Mouse (Mus musculus) forebrain, embryonic 13.5 days (tissue): ENCODE measurements around the gene Rnf114. TPM values are rescaled to one million over a fixed set of nuclear protein-coding genes. Genes with fewer than 3 reads are reported as not detected.

Experiments used
- ATAC-seq: fragments of 200-750 bp; cut with Nextera tagmentation; 2 replicates; pipeline ENCODE4 v1.8.0; 2017
- H3K27ac ChIP-seq: fragments of 300-500 bp; sonication (generic); 2 replicates; pipeline ENCODE4 v1.5.1; 2015; ENCODE audit warnings: inconsistent platforms, mild to moderate bottlenecking, moderate library complexity
- H3K27me3 ChIP-seq: fragments of 300-500 bp; sonication (generic); 2 replicates; pipeline ENCODE4 v1.6.1; 2015; ENCODE audit warnings: mild to moderate bottlenecking, inconsistent platforms
- H3K36me3 ChIP-seq: fragments of 300-500 bp; sonication (generic); 2 replicates; pipeline ENCODE4 v1.6.1; 2015; ENCODE audit warnings: mild to moderate bottlenecking, inconsistent platforms; ENCODE audit not compliant: poor library complexity, severe bottlenecking
- H3K4me1 ChIP-seq: fragments of 300-500 bp; sonication (generic); 2 replicates; pipeline ENCODE4 v1.6.1; 2015; ENCODE audit warnings: inconsistent platforms
- H3K4me2 ChIP-seq: fragments of 300-500 bp; sonication (generic); 2 replicates; pipeline ENCODE4 v1.6.1; 2015; ENCODE audit warnings: inconsistent platforms, mild to moderate bottlenecking, moderate library complexity
- H3K4me3 ChIP-seq: fragments of 300-500 bp; sonication (generic); 2 replicates; pipeline ENCODE4 v1.5.1; 2015; ENCODE audit warnings: mild to moderate bottlenecking, inconsistent platforms
- H3K9ac ChIP-seq: fragments of 300-500 bp; sonication (generic); 2 replicates; pipeline ENCODE4 v1.6.1; 2015; ENCODE audit warnings: mild to moderate bottlenecking, inconsistent platforms
- H3K9me3 ChIP-seq: fragments of 300-500 bp; sonication (generic); replicated peaks from 2 replicates; pipeline ENCODE4 v1.6.1; 2016; ENCODE audit warnings: inconsistent platforms
- WGBS: fragments of 180-500 bp; shearing (Covaris S2); methylation state at CpG from one replicate; pipeline ENCODE4 v1.1.7; 2015; 5-methylcytosine and 5-hydroxymethylcytosine counted together
- polyA plus RNA-seq: library from polyadenylated mRNA; unstranded; fragments of >200 nt; fragmentation: Nextera tagmentation; extraction: Ambion mirVana; gene quantifications from 2 replicates; pipeline ENCODE4 v1.2.1, GENCODE M21; 2015

The Rnf114 gene
- 134 and 147 TPM in 2 replicates for polyA plus RNA-seq

DNA sequence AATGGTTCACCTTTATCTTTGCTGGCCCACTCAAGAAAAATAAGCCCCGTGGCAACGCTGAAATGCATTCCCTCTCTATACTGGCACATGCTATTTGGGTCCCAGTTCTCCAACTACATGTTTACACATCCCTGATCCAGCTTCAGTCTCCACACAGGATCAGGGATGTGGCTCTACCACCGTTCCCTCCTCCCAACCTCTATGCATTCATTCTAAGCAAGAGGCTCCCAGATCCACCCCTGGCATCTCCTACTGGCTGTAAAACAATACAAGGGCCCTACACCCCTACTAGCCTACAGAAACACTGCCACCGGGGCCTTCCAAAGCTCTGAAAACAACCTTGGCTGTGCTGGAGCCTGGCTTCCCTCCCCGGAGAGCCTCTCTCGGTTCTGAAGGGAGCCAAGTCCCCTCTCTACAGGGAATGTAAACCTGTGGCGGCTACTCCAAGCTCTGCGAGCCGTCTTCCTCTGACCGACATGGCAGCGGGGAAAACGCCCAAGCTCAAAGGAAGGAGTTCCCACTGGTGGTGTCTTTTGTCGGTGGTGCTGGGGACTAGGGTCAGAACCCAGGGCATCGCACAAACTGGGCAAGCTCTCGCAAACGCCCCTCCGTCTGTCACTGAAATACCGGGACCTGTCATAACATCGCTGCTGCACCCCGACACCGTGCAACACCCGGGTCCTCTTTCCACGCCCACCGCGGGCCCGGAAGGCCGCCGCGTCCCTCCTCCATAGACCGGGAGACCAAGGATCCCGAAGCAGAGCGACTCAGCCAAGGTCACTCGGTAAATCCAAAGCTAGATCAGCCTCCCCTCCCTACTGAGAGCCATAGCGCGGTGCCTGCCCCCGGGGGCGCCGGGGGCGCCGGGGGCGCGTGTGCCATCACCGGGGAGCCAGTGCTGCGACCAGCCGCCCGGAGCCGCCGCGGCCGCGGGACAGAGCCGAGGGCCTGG, at the start of gene Rnf114:
Rnf114 (plus strand) TSS at position 889 of the 952 bp plus-strand sequence.
- peaks cover 8% of the 10 kb centered on the region; the same call in 1 of the 2 replicates for H3K36me3 ChIP-seq
- 4% methylated on average over 52 of the region's 52 CpGs for WGBS
- ATAC-seq, result peak; percentile 46

GRCm38 (mm10) chr2:167443411-167444193, 48.8 kb upstream of the Rnf114 start:
- Histone ChIP-seq H3K9ac (no peak overlapping the region), H3K4me2 (no peak overlapping the region), H3K9me3 (no peaks in the 10 kb centered on the region), H3K4me1 (no peaks in the 10 kb centered on the region), H3K4me3 (no peak overlapping the region), H3K27me3 (no peaks in the 10 kb centered on the region), H3K27ac (no peak overlapping the region), H3K36me3 (peaks cover 86% of the 10 kb centered on the region)
- ATAC-seq, result no peak
- 95% methylated on average over 4 of the region's 4 CpGs for WGBS

More for the DNA sequence above, at the start of gene Rnf114:
- Histone ChIP-seq H3K27me3 (no peaks in the 10 kb centered on the region), H3K4me2 (peak within 1 kb of the TSS; percentile 99), H3K4me3 (peak within 1 kb of the TSS; percentile 99), H3K27ac (peak within 1 kb of the TSS; percentile 98), H3K9ac (peak within 1 kb of the TSS; percentile 97), H3K9me3 (no peaks in the 10 kb centered on the region), H3K4me1 (peaks cover 25% of the 10 kb centered on the region)

- ATAC-seq, result no peak
- peaks cover 80% of the 10 kb centered on the region for H3K36me3 ChIP-seq
- H3K9ac ChIP-seq, result peak overlapping the region; percentile 22; the same call in 1 of the 2 replicates
- no peak overlapping the region for H3K4me2 ChIP-seq
- 89% methylated on average over 20 of the region's 20 CpGs for WGBS
- H3K4me3 ChIP-seq, result no peak overlapping the region
- H3K4me1 ChIP-seq, result no peaks in the 10 kb centered on the region
- H3K27me3 ChIP-seq, result no peaks in the 10 kb centered on the region
- H3K9me3 ChIP-seq, result no peaks in the 10 kb centered on the region
- H3K27ac ChIP-seq, result no peak overlapping the region
Measured at GRCm38 (mm10) chr2:167445911-167446780, 46.3 kb upstream of the Rnf114 start.

GRCm38 (mm10) chr2:167447207-167447606, 45.2 kb upstream of the Rnf114 start:
- H3K36me3 ChIP-seq, result peaks cover 79% of the 10 kb centered on the region
- H3K27me3 ChIP-seq, result no peaks in the 10 kb centered on the region
- no peaks in the 10 kb centered on the region for H3K4me1 ChIP-seq
- 93% methylated on average over 7 of the region's 7 CpGs for WGBS
- H3K27ac ChIP-seq, result no peak overlapping the region
- ATAC-seq, result no peak
- no peak overlapping the region for H3K4me2 ChIP-seq
- no peak overlapping the region for H3K9ac ChIP-seq
- H3K9me3 ChIP-seq, result no peaks in the 10 kb centered on the region
- H3K4me3 ChIP-seq, result no peak overlapping the region

- peaks cover 77% of the 10 kb centered on the region for H3K36me3 ChIP-seq
- H3K4me1 ChIP-seq, result no peaks in the 10 kb centered on the region
- no peak overlapping the region for H3K4me2 ChIP-seq
- H3K27ac ChIP-seq, result no peak overlapping the region
- no peaks in the 10 kb centered on the region for H3K9me3 ChIP-seq
- H3K4me3 ChIP-seq, result no peak overlapping the region
- no peak for ATAC-seq
- WGBS, result 93% methylated on average over 8 of the region's 8 CpGs
- no peak overlapping the region for H3K9ac ChIP-seq
- H3K27me3 ChIP-seq, result no peaks in the 10 kb centered on the region
Measured at GRCm38 (mm10) chr2:167447629-167448028, 44.8 kb upstream of the Rnf114 start.

- Histone ChIP-seq H3K27ac (no peak overlapping the region), H3K4me1 (no peaks in the 10 kb centered on the region), H3K27me3 (no peaks in the 10 kb centered on the region), H3K36me3 (peaks cover 81% of the 10 kb centered on the region), H3K4me2 (no peak overlapping the region), H3K9me3 (no peaks in the 10 kb centered on the region), H3K4me3 (no peak overlapping the region), H3K9ac (no peak overlapping the region)
- no peak for ATAC-seq
- 91% methylated on average over 21 of the region's 21 CpGs for WGBS
Measured at GRCm38 (mm10) chr2:167449331-167450275, 42.8 kb upstream of the Rnf114 start.

DNA sequence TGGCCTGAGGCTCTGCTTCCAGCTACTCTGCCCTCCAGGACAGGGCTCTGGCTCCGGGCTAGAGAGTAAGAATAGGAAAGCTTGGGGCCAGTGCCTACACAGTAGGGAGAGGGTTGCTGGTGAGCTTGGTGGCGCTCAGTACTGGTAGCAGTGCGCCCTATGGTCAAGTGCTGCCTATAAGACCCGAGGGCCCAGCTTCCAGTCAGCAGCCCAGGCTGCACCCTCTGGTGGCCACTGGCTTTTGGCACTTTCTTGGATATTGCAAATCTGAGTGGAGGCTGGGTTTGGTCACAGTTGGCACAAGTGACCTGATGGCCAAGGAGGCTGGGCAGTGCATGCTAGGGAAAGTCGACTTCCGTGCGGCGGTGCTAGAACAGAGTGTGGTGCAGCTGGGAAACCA, 41.8 kb upstream of the Rnf114 start:
- Histone ChIP-seq H3K4me2 (no peak overlapping the region), H3K9ac (no peak overlapping the region), H3K4me3 (no peak overlapping the region), H3K36me3 (peaks cover 81% of the 10 kb centered on the region), H3K27me3 (no peaks in the 10 kb centered on the region), H3K4me1 (no peaks in the 10 kb centered on the region), H3K9me3 (no peaks in the 10 kb centered on the region), H3K27ac (no peak overlapping the region)
- no peak for ATAC-seq
- 86% methylated on average over 8 of the region's 8 CpGs for WGBS

- Histone ChIP-seq H3K4me3 (no peak overlapping the region), H3K9ac (no peak overlapping the region), H3K4me2 (no peak overlapping the region), H3K4me1 (no peaks in the 10 kb centered on the region), H3K27ac (no peak overlapping the region; the same call in 1 of the 2 replicates), H3K36me3 (peaks cover 86% of the 10 kb centered on the region), H3K9me3 (no peaks in the 10 kb centered on the region), H3K27me3 (no peaks in the 10 kb centered on the region)
- WGBS, result 76% methylated on average over 3 of the region's 3 CpGs
- ATAC-seq, result no peak
Measured at GRCm38 (mm10) chr2:167453814-167454213, 38.6 kb upstream of the Rnf114 start.

DNA sequence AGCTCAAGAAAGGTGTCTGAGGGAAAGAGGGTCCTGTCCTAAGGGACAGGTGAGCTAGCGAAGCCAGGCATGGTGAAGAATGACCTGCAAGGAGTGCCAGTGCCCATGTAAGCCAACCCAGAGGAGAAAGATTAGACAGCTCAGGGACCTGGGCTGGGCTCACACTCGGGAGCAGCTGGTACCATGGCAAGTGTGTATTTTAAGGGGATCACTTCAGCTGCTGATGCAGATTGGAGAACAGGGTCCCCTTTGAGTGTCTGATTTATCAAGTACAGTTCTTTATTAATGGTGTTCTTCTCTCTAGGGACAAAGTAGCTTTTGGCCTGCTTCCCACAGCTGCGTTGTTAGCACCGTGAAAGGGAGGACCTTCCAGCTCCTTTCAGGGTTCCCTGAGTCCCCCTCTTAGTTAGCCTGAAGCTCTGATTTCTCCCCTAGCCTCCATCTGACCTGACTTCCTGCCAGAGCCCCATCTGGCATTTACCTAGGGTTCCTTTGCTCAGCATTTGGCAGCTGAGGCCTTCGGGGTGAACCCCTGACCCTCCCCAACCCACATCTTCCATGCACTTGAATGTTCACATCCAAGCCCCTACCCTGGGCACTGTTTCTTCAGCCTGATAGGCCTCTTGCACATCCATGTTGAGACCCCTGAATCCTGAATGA, 36.0 kb upstream of the Rnf114 start:
- Histone ChIP-seq H3K36me3 (peaks cover 86% of the 10 kb centered on the region), H3K4me1 (no peaks in the 10 kb centered on the region), H3K9ac (0 out of 2 replicates have a peak overlapping the region, but pooled peaks have one; percentile 23), H3K4me3 (no peak overlapping the region), H3K27ac (peak overlapping the region; percentile 27; the same call in 1 of the 2 replicates), H3K27me3 (no peaks in the 10 kb centered on the region), H3K4me2 (no peak overlapping the region), H3K9me3 (no peaks in the 10 kb centered on the region)
- WGBS, result 86% methylated on average over 5 of the region's 5 CpGs
- ATAC-seq, result no peak

GRCm38 (mm10) chr2:167457213-167457612, 35.2 kb upstream of the Rnf114 start:
- H3K4me3 ChIP-seq, result no peak overlapping the region
- no peaks in the 10 kb centered on the region for H3K27me3 ChIP-seq
- peaks cover 81% of the 10 kb centered on the region for H3K36me3 ChIP-seq
- no peaks in the 10 kb centered on the region for H3K4me1 ChIP-seq
- H3K27ac ChIP-seq, result no peak overlapping the region
- no peak overlapping the region for H3K9ac ChIP-seq
- no peak overlapping the region for H3K4me2 ChIP-seq
- H3K9me3 ChIP-seq, result no peaks in the 10 kb centered on the region
- no peak for ATAC-seq
- 90% methylated on average over 9 of the region's 9 CpGs for WGBS
